Mouse (Mus musculus) lung, postnatal 25 days (tissue): ENCODE data around the gene Cluh.

ENCODE experiments used
- DNase-seq: peaks from one replicate; pipeline ENCODE4 v3.0.0; 2022; ENCODE audit warnings: low spot score

The Cluh gene

DNA sequence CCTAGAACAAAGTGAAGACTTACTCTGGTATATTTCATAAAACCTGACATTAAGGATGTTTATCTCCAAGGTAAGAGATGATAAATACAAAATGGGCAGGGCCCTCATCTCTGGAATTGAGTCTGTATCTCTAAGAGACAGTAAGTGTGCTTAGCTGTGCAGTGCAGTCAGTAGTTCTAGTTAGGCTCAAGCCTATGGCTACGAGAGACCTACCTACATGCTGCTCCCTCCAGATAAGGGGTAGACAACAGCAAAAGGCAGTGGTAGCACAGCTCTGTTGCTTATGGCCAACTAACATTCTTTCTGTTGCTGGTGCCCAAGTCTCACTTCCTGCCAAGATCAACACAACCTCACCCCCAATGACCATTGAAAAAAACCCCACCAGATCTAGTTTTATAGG is 24.3 kb downstream of the Cluh start:
- no peak for DNase-seq

DNA sequence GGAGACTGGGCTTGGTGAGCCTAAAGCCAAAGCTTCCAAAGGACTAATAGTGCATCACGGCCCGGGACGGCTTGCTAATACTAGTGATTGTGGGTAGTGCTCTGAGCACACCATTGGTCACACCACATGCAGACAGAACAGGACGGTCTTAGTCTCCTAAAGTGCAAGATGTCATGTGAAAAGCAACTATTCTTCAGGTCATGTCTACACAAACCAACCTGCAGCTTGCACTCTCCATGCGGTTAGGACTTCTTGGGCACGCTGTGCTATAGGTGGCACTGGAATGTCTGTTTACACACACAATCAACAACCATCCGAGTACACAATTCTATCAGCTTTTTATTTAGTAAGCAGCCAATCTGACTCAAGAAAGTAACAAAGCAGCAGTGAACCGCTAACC is 25.4 kb downstream of the Cluh start:
- DNase-seq: no peak

DNA sequence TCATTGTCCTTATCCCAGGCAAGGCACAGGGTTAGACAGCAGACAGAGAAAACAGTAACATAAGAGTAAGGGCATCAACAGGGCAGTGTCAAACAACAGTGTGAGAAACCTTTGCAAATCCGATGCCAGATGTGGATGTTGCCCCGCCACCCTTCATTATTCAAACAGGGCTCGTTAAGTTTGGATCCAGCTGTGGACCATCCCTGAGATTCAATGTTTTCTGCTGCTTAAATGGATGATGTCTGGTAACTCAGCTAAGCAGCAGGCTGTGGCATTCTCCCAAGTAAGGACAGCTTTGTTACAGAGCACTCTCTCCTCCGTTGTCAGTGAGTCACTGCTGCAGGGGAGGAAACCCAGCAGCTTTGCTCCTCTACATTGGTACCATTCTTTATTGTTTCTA is 25.9 kb downstream of the Cluh start:
- DNase-seq: no peak

DNA sequence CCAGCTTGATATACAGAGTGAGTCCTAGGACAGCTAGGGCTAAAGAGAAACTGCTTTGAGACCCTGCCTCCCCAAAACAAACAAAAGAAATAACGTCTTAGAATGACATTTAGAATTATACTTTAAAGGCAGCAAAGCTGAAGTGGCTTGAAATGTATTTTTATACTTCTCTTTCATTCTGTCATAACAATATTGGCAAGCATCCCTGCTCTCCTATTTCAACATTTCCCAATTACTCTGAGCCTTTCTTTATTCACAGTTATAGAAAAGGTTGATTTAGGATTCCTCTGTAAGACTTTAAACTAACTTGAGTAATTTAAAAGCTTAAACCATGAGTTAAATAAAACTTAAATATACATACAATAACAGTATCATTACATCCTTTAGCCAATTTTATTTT is 42.9 kb downstream of the Cluh start:
- no peak for DNase-seq

DNA sequence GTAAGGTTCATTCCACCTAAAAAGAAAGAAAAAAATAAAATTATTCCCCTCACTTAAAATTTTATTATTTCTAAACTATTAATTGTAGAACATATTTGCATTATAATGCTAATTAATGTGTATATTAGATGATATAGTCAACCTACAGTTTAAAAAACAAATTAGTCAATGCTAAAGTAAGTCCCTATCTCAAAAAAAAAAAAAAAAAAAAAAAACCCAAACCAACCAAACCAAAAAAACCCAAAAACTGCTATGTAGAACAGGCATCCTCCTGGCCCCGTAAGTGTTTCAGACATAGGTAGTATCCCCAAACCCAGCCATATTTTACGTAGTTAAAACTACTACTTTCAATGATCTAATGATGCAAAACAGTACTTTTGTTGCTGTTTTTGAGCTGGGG is 50.2 kb downstream of the Cluh start:
- no peak for DNase-seq

DNA sequence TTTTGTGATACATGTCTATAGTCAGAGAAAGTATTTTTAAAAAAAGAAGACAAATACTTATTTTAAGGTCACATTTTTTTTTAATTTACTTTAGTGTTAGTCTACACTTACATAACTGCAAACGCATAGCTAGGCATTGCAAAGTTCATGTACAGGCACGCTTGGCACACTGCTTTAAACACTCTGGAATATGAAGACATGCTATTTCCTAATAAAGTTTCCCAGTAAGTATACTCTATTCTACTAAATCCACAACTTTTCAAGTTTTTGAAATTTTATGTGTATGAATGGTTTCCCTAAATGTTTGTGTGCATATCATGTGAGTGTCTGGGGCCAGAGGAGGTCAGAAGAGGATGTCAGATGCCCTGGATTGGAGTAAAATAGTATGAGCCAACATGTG is 54.8 kb downstream of the Cluh start:
- no peak for DNase-seq

DNA sequence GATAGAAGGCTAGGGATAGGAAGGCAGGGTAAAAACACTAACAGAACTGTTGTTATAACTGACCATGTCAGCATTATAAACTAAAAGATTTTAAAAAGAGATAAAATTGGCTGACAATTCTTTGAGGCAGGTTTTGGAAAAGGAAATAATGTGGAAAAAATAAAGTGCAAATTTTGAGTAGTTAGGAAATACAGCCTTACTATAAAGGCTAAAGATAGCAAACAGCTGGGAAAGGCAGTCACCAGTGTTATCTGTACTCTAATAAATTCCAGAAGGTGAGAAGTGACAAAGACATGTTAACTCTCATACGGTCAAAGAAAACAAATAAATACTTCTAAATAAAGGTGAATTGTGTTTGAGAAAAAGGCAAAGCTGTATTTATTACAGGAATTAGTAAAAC is 59.5 kb downstream of the Cluh start:
- no peak for DNase-seq

DNA sequence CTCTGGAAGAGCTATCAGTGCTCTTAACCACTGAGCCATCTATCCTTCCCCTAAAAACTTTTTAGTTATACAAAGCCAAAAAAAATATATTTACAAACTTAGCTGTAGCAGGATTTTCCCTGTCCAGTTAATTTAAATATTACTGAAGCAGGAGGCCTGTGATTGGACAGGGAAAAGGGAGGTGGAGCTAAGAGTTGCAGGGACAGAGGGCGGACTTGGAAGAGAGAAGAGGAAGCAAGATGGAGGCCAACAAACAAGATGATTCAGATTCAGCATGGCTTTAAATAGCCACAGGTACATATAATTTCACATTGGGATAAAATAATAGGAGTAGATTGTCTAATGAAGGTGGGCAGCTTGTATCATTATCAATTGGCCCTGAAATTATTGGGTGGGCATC is 61.4 kb downstream of the Cluh start:
- DNase-seq: no peak

DNA sequence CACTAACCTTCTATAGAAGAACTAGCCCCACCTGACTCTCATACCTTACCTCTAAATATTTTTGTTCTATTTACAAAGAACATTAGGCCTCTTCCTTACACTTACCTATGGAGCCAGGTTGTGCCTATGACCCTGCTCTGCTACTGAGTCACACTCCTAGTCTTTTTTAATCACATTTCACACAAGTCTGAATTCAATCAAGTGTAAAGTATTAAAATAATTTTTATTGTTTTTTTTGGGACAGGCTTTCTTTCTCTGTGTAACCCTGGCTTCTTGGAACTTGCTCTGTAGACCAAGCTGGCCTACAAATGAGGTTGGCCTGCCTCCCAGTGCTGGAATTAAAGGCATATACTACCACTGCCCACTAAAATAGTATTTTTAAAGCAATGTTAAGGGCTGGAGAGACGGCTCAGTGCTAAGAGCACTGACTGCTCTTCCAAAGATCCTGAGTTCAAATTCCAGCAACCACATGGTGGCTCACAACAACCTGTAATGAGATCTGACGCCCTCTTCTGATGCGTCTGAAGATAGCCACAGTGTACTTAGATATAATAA is 66.8 kb downstream of the Cluh start:
- no peak for DNase-seq
